Mouse (Mus musculus) hindlimb bud, embryonic 11.5 days (tissue): Measurements from ENCODE around the gene Akr1a1.

Experiments used
- DNase-seq: peaks from one replicate; pipeline ENCODE4 v3.0.0-alpha.2; 2012; ENCODE audit warnings: low read depth, low spot score; ENCODE audit errors: extremely low spot score

Akr1a1 gene

GRCm38 (mm10) chr4:116596379-116596778 is 55.1 kb downstream of the Akr1a1 start, which contains the start of gene Ccdc17:
Gene Ccdc17, plus strand, starts transcription at chr4:116596654.
- no peak for DNase-seq

DNA sequence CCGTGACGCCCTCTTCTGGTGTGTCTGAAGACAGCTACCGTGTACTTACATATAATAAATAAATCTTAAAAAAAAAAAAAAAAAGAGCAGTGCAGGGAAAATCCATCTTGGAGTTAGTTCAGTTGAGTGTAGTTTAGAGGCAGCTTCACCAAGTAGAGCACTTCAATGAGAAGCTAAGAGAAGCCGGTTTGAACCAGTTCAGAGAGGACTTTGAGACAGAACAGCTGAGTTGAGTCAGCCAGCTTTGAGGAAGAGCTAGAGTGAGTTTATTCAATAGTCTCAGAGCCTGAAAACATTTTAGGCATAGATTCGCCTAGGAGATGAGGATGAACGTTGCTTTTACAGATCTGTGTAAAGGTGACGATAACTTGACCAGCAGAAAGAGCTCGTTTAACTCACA is 55.7 kb downstream of the Akr1a1 start:
- DNase-seq, result no peak
